Mouse (Mus musculus) hindbrain, embryonic 14.5 days (tissue): ENCODE measurements around the gene Parm1. TPM values are rescaled to one million over a fixed set of nuclear protein-coding genes. Genes with fewer than 3 reads are reported as not detected.

Experiments used
- ATAC-seq: fragments of 200-750 bp; cut with Nextera tagmentation; 2 replicates; pipeline ENCODE4 v1.8.0; 2017; ENCODE audit warnings: moderate number of reproducible peaks, mild to moderate bottlenecking, moderate TSS enrichment, moderate library complexity; ENCODE audit not compliant: low FRiP score
- DNase-seq: peaks from one replicate; pipeline ENCODE4 v3.0.0-alpha.2; 2015; ENCODE audit warnings: low spot score
- H3K27ac ChIP-seq: fragments of 300-500 bp; sonication (generic); 2 replicates; pipeline ENCODE4 v1.5.1; 2014; ENCODE audit warnings: mild to moderate bottlenecking, moderate library complexity
- H3K27me3 ChIP-seq: fragments of 300-500 bp; sonication (generic); 2 replicates; pipeline ENCODE4 v1.6.1; 2014; ENCODE audit warnings: mild to moderate bottlenecking, low read length, mixed read lengths; ENCODE audit not compliant: control insufficient read depth, insufficient read depth
- H3K36me3 ChIP-seq: fragments of 300-500 bp; sonication (generic); replicated peaks from 2 replicates; pipeline ENCODE4 v1.6.1; 2014; ENCODE audit not compliant: control insufficient read depth, insufficient read depth
- H3K4me1 ChIP-seq: fragments of 300-500 bp; sonication (generic); replicated peaks from 2 replicates; pipeline ENCODE4 v1.6.1; 2014; ENCODE audit warnings: antibody characterized with exemption, low read length, mixed read lengths; ENCODE audit not compliant: control insufficient read depth, insufficient read depth
- H3K4me2 ChIP-seq: fragments of 300-500 bp; sonication (generic); replicated peaks from 2 replicates; pipeline ENCODE4 v1.6.1; 2014; ENCODE audit warnings: mild to moderate bottlenecking, moderate library complexity
- H3K4me3 ChIP-seq: fragments of 300-500 bp; sonication (generic); replicated peaks from 2 replicates; pipeline ENCODE4 v1.5.1; 2014; ENCODE audit warnings: mild to moderate bottlenecking, low read length
- H3K9ac ChIP-seq: fragments of 300-500 bp; sonication (generic); 2 replicates; pipeline ENCODE4 v1.6.1; 2014
- H3K9me3 ChIP-seq: fragments of 300-500 bp; sonication (generic); 2 replicates; pipeline ENCODE4 v1.6.1; 2016; ENCODE audit warnings: low read length; ENCODE audit not compliant: control insufficient read depth
- WGBS: fragments of 180-500 bp; shearing (Covaris S2); extraction: QIAGEN DNeasy Blood & Tissue Kit; methylation state at CpG from one replicate; pipeline ENCODE4 v1.1.7; 2014; 5-methylcytosine and 5-hydroxymethylcytosine counted together
- polyA plus RNA-seq: library from polyadenylated mRNA; unstranded; fragments of >200 nt; fragmentation: Nextera tagmentation; extraction: Ambion mirVana; gene quantifications from 2 replicates; pipeline ENCODE4 v1.2.1, GENCODE M21; 2014

Gene Parm1
- polyA plus RNA-seq, 1 experiment from 2014 or later = 5.5 TPM

- Histone ChIP-seq H3K4me3 (no peak overlapping the region), H3K27me3 (no peaks in the 10 kb centered on the region), H3K27ac (no peak overlapping the region), H3K9ac (no peak overlapping the region), H3K4me1 (no peaks in the 10 kb centered on the region), H3K9me3 (no peaks in the 10 kb centered on the region), H3K36me3 (no peaks in the 10 kb centered on the region), H3K4me2 (no peak overlapping the region)
- no peak for ATAC-seq
- WGBS = 90% methylated on average over 11 of the region's 11 CpGs
- no peak for DNase-seq
Observed at GRCm38 (mm10) chr5:91617331-91618233, 100.2 kb downstream of the Parm1 start.

GRCm38 (mm10) chr5:91618661-91619173, 101.3 kb downstream of the Parm1 start:
- Histone ChIP-seq H3K4me1 (no peaks in the 10 kb centered on the region), H3K4me2 (no peak overlapping the region), H3K27ac (no peak overlapping the region), H3K9ac (no peak overlapping the region), H3K27me3 (no peaks in the 10 kb centered on the region), H3K36me3 (no peaks in the 10 kb centered on the region), H3K9me3 (no peaks in the 10 kb centered on the region), H3K4me3 (no peak overlapping the region)
- DNase-seq (no peak), ATAC-seq (no peak)
- WGBS = 75% methylated on average over 4 of the region's 4 CpGs

GRCm38 (mm10) chr5:91621197-91621596, 103.8 kb downstream of the Parm1 start:
- Histone ChIP-seq H3K27ac (no peak overlapping the region), H3K9me3 (no peaks in the 10 kb centered on the region), H3K4me2 (no peak overlapping the region), H3K4me3 (no peak overlapping the region), H3K36me3 (no peaks in the 10 kb centered on the region), H3K9ac (no peak overlapping the region), H3K27me3 (no peaks in the 10 kb centered on the region), H3K4me1 (no peaks in the 10 kb centered on the region)
- ATAC-seq (no peak), DNase-seq (no peak)
- 94% methylated on average over 6 of the region's 6 CpGs for WGBS

GRCm38 (mm10) chr5:91626823-91627222, 109.4 kb downstream of the Parm1 start:
- Histone ChIP-seq H3K27me3 (no peaks in the 10 kb centered on the region), H3K4me1 (no peaks in the 10 kb centered on the region), H3K36me3 (no peaks in the 10 kb centered on the region), H3K9ac (no peak overlapping the region), H3K4me2 (no peak overlapping the region), H3K27ac (no peak overlapping the region), H3K4me3 (no peak overlapping the region), H3K9me3 (no peaks in the 10 kb centered on the region)
- WGBS = 94% methylated on average over 7 of the region's 7 CpGs
- no peak for DNase-seq
- ATAC-seq = no peak

GRCm38 (mm10) chr5:91629472-91629871, 112.1 kb downstream of the Parm1 start:
- Histone ChIP-seq H3K9me3 (no peaks in the 10 kb centered on the region), H3K9ac (no peak overlapping the region), H3K4me1 (no peaks in the 10 kb centered on the region), H3K4me3 (no peak overlapping the region), H3K36me3 (no peaks in the 10 kb centered on the region), H3K27ac (no peak overlapping the region), H3K4me2 (no peak overlapping the region), H3K27me3 (no peaks in the 10 kb centered on the region)
- no peak for DNase-seq
- WGBS = 69% methylated on average over 5 of the region's 5 CpGs
- ATAC-seq = no peak

- H3K4me2 ChIP-seq = no peak overlapping the region
- no peaks in the 10 kb centered on the region for H3K36me3 ChIP-seq
- no peaks in the 10 kb centered on the region for H3K27me3 ChIP-seq
- 93% methylated on average over 4 of the region's 4 CpGs for WGBS
- no peak overlapping the region for H3K4me3 ChIP-seq
- H3K4me1 ChIP-seq = no peaks in the 10 kb centered on the region
- ATAC-seq (no peak), DNase-seq (no peak)
- H3K27ac ChIP-seq = no peak overlapping the region
- H3K9ac ChIP-seq = no peak overlapping the region
- H3K9me3 ChIP-seq = no peaks in the 10 kb centered on the region
Observed at GRCm38 (mm10) chr5:91651330-91651729, 133.9 kb downstream of the Parm1 start.

- Histone ChIP-seq H3K4me3 (no peak overlapping the region), H3K4me2 (no peak overlapping the region), H3K36me3 (no peaks in the 10 kb centered on the region), H3K27ac (no peak overlapping the region), H3K9ac (no peak overlapping the region), H3K9me3 (no peaks in the 10 kb centered on the region), H3K27me3 (no peaks in the 10 kb centered on the region), H3K4me1 (no peaks in the 10 kb centered on the region)
- 76% methylated on average over 14 of the region's 14 CpGs for WGBS
- 0 out of 2 replicates have a peak, but pooled peaks have one; percentile 37 for ATAC-seq
- DNase-seq = no peak
Observed at GRCm38 (mm10) chr5:91653061-91653915, 135.9 kb downstream of the Parm1 start.

GRCm38 (mm10) chr5:91654331-91655048, 137.1 kb downstream of the Parm1 start:
- H3K27me3 ChIP-seq = no peaks in the 10 kb centered on the region
- H3K4me2 ChIP-seq = no peak overlapping the region
- H3K9ac ChIP-seq = no peak overlapping the region
- ATAC-seq = no peak
- H3K4me3 ChIP-seq = no peak overlapping the region
- WGBS = 85% methylated on average over 3 of the region's 3 CpGs
- no peaks in the 10 kb centered on the region for H3K9me3 ChIP-seq
- no peaks in the 10 kb centered on the region for H3K36me3 ChIP-seq
- H3K4me1 ChIP-seq = no peaks in the 10 kb centered on the region
- no peak for DNase-seq
- no peak overlapping the region for H3K27ac ChIP-seq

GRCm38 (mm10) chr5:91655263-91655662, 137.8 kb downstream of the Parm1 start:
- DNase-seq (no peak), ATAC-seq (no peak)
- Histone ChIP-seq H3K9ac (no peak overlapping the region), H3K36me3 (no peaks in the 10 kb centered on the region), H3K4me3 (no peak overlapping the region), H3K9me3 (no peaks in the 10 kb centered on the region), H3K27ac (no peak overlapping the region), H3K27me3 (no peaks in the 10 kb centered on the region), H3K4me2 (no peak overlapping the region), H3K4me1 (no peaks in the 10 kb centered on the region)
- 83% methylated on average over 3 of the region's 3 CpGs for WGBS
